Mouse (Mus musculus) adrenal gland, postnatal 25 days (tissue): ENCODE results near the gene Mrpl24. TPM values are rescaled to one million over a fixed set of nuclear protein-coding genes. Genes with fewer than 3 reads are reported as not detected.

ENCODE experiments used
- DNase-seq: peaks from one replicate; pipeline ENCODE4 v3.0.0; 2021; ENCODE audit warnings: mixed read lengths
- total RNA-seq: library from RNA; stranded (reverse); gene quantifications from 2 replicates; pipeline ENCODE4 v1.2.3, GENCODE M21; 2021

Mrpl24 gene
- total RNA-seq, 1 experiment from 2014 or later: 156 TPM

GRCm38 (mm10) chr3:87947056-87947810 is 27.9 kb downstream of the Mrpl24 start:
- no peak for DNase-seq

GRCm38 (mm10) chr3:87947811-87948199 is 28.5 kb downstream of the Mrpl24 start:
- DNase-seq: no peak

- DNase-seq: no peak
These were observed 29.3 kb downstream of the Mrpl24 start, which contains the start of gene Crabp2 for GRCm38 (mm10) chr3:87948378-87949265. Gene Crabp2, plus strand, starts transcription at chr3:87948666.

GRCm38 (mm10) chr3:87949266-87949954 is 30.1 kb downstream of the Mrpl24 start:
- no peak for DNase-seq

- no peak for DNase-seq
These were observed 30.7 kb downstream of the Mrpl24 start for GRCm38 (mm10) chr3:87949955-87950515.

GRCm38 (mm10) chr3:87951946-87952345 is 32.6 kb downstream of the Mrpl24 start:
- DNase-seq: no peak

- no peak for DNase-seq
These were observed 33.1 kb downstream of the Mrpl24 start for GRCm38 (mm10) chr3:87952440-87952839.

GRCm38 (mm10) chr3:87958056-87958455 is 38.8 kb downstream of the Mrpl24 start:
- DNase-seq: no peak

- DNase-seq: no peak
These were observed 39.2 kb downstream of the Mrpl24 start for GRCm38 (mm10) chr3:87958476-87958875.

- no peak for DNase-seq
These were observed 39.7 kb downstream of the Mrpl24 start for GRCm38 (mm10) chr3:87958967-87959366.

- DNase-seq: no peak
These were observed 40.1 kb downstream of the Mrpl24 start for GRCm38 (mm10) chr3:87959371-87959770.

- DNase-seq: no peak
These were observed 40.9 kb downstream of the Mrpl24 start for GRCm38 (mm10) chr3:87960191-87960585.

GRCm38 (mm10) chr3:87960586-87961191 is 41.4 kb downstream of the Mrpl24 start:
- peak; percentile 84 for DNase-seq

GRCm38 (mm10) chr3:87970184-87970938 is 51.1 kb downstream of the Mrpl24 start:
- DNase-seq: peak; percentile 35

GRCm38 (mm10) chr3:87970939-87971488 is 51.7 kb downstream of the Mrpl24 start, which contains the start of gene Nes:
Gene Nes, plus strand, starts transcription at chr3:87971078.
- peak; percentile 55 for DNase-seq

GRCm38 (mm10) chr3:87971489-87972202 is 52.3 kb downstream of the Mrpl24 start:
- no peak for DNase-seq

GRCm38 (mm10) chr3:87972203-87972664 is 52.9 kb downstream of the Mrpl24 start:
- DNase-seq: no peak

GRCm38 (mm10) chr3:87972776-87973175 is 53.5 kb downstream of the Mrpl24 start:
- DNase-seq: no peak
